Mouse (Mus musculus): ENCODE data around the gene Sh3gl2.

Gene Sh3gl2

GRCm38 (mm10) chr4:85205071-85205635 is at the start of gene Sh3gl2:
Sh3gl2 (plus strand) TSS chr4:85205126.
- DNase-seq, result peak; percentile 90 to 96

DNA sequence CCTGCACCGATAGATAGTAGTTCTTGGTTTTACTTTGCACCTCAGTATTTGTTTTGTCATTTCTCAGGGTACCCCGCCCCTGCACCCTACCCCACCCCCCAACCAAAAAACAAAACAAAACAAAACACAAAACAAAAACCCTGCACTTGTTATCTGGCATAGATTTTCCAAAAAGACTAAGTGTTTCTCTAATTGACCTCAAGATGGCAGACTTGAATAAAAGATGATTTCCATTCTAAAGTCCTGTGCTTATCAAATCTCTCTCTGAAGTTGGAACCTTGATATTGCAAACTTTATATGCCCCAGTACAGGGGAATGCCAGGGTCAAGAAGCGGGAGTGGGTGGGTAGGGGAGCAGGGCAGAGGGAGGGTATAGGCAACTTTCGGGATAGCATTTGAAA is 43.8 kb upstream of the Sh3gl2 start:
- DNase-seq, result no peak

GRCm38 (mm10) chr4:85162468-85163312 is 42.2 kb upstream of the Sh3gl2 start:
- peak; percentile 85 to 86 for DNase-seq

DNA sequence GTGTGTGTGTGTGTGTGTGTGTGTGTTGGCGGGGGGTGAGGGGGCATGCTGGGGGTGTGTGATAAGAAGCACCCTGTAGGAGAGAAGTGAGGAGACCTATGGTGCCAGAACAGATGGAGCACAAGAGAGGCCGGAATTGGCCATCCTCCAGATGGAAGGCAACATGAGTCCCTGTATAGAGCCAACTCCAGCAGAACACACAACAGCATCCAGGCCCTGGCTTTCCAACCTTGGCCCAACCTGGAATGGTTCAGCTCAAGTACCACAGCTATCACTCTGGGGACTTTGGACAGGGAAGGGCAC is 41.7 kb upstream of the Sh3gl2 start:
- DNase-seq, result peak; percentile 94 to 95

- DNase-seq, result peak; percentile 67 to 89
These were observed 36.9 kb upstream of the Sh3gl2 start for GRCm38 (mm10) chr4:85168001-85168400.

DNA sequence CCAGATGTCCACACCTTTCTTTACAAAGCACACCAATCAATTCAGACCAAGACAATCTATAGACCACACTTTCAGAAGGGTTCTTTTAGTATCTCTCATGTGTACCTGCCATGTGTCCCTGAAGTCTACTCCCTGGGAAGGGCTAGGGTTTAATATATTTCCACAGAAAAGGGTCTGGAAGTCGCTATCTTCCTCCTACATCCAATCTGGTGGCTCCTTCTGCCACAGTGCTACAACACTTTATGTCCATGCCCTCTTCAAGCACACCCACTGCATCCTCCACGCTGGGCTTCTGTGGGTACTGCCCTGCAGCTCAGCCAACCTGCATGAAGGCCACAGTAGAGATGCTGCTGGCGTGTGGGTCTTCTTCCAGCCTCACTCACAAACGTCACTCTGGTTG is 29.5 kb upstream of the Sh3gl2 start:
- DNase-seq, result no peak

GRCm38 (mm10) chr4:85178394-85179051 is 26.4 kb upstream of the Sh3gl2 start:
- no peak for DNase-seq

DNA sequence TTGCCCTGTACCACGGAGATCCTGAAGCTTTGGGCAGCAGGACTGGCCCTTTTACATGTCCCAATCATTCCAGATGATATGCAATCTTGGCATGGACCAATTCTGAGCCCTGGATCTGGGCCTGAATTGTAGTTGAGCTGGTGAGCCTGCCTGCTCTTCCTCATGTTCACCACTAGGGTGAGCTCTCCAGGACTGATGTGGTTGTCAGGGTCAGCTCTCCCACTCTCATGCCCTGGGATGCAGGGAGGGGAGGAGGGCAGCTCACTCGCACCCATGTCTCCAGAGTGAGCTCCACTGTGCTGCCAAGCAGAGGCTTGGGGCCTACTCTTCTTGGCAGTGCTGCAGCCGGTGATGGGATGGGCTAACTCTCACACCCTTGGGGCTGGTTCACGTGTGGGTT is 18.9 kb upstream of the Sh3gl2 start:
- DNase-seq, result peak in 1 of 2 experiments; percentile 18

DNA sequence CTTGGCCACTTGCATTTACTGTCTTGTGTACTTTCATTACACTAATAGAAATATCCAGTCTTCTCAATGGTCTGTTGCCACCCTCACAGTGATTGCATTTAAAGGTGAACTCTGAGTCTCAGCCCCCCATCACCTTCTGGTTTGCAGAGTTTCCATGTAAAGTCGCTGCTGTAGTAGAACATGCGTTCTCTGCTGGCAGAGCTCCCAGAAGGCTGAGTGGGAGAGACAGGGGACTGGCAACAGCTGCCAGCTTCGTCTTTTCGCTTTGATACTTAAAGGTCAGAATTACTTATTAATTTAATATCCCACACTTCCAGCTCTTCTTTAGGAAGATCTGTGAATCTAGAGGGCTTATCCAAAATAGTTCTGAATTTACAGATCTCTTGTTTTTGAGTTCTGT is 8.7 kb upstream of the Sh3gl2 start:
- peak in 1 of 2 experiments; percentile 60 for DNase-seq

GRCm38 (mm10) chr4:85198431-85198830 is 6.5 kb upstream of the Sh3gl2 start:
- no peak for DNase-seq

- peak; percentile 40 to 58 for DNase-seq
These were observed 2.3 kb upstream of the Sh3gl2 start for GRCm38 (mm10) chr4:85202582-85202981.

- peak in 1 of 2 experiments; percentile 78 for DNase-seq
These were observed 798 bp downstream of the Sh3gl2 start for GRCm38 (mm10) chr4:85205636-85206211.

DNA sequence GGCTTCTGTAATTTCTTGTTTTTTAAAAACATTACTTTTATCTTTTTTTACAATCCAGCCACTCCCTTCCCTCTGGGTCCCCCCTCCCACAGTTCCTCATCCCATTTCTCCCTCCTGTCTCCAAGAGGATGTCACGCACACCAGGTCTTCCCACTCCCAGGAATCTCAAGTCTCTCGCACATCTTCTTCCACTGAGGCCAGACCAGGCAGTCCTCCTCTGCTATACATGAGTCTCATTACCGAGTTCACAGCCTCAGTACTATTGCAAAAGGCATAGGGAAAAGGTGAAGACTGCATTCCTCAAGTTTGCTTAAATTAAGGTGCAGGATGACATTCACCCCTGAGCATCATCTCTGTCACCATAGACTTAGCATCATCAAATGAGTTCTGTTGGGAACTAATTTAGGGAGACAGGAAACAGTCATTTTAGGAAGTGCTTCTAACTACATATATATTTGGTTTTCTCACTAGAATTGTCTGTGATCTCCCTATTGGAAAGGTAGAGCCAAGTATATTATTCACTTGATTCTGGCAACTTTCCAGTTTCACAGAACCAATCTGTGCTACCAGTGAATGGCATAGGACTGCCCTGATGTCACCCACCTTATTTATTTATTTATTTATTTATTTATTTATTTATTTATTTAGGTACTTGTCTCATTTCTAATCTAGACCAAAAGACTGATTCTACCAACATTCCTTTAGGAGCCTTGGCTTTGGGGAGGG is 1.9 kb downstream of the Sh3gl2 start:
- peak in 1 of 2 experiments; percentile 56 for DNase-seq

DNA sequence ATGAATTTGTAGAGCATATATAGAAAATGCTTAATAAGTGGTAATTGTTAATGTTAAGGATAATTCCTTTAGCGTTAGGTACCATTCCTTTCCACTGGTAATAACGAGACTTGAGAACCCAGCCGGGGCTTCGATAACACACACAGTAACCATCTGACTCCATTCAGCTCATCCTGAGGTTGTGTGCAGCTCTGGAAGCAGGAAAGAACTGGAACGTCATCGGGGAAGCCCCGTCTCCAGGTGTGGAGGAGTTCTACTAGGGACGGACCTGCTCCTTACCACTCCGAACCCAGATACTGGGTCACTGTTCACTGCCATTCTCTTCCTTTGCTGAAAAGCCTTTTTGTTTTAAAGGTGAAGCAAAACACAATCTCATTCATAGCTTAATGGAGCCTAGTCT is 2.6 kb downstream of the Sh3gl2 start:
- DNase-seq, result peak in 1 of 2 experiments; percentile 56

DNA sequence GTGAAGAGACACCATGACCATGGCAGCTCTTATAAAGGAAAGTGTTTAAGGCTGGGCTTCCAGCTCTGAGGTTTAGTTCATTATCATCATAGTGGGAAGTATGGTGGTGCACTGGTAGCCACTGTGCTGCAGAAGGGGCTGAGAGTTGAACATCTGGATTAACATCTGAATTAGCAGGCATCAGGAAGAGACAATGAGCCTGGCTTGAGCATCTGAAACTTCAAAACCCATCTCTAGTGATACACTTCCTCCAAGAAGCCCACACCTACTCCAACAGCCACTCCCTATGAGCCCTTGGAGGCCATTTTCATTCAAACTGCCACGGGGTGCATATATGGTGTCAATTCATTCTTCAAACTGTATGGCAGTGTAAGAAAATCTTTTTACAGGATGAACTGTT is 3.6 kb downstream of the Sh3gl2 start:
- no peak for DNase-seq

DNA sequence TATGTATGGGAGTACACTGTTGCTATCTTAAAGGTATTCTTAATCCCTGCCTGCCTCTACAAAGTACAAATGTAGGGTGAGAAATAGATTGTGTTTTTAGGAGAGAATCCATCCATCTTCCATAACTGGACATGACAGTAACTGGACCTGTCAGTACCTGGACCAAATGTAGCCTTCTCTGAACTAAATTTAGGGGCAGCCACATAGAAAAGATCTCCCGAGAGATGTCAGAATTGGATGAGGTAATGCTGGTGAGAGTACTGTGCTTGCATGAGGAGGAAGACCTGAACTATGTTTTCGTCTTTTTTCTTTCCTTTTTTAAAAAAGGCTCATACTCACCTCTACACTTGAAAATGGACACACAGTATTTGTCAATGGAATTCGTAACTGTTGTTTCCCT is 6.0 kb downstream of the Sh3gl2 start:
- no peak for DNase-seq

DNA sequence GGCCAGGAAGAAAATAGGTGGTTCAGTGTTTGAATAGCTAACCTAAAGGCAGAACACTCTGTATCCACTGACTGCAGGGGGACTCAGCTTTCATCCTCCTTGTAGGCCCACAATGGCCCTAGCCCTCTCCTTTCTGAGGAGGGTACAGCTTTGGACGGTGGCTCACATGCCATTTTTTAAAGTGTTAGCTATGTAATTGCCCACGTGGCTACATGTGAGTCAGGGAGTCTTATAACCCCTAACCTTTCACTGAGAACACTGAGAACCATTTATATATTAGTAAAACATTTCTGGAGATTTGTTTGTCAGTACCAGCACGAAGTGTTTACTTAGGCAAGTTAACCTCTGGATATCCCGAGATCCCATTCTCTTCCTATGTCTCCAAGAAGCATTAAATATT is 12.1 kb downstream of the Sh3gl2 start:
- DNase-seq, result no peak

DNA sequence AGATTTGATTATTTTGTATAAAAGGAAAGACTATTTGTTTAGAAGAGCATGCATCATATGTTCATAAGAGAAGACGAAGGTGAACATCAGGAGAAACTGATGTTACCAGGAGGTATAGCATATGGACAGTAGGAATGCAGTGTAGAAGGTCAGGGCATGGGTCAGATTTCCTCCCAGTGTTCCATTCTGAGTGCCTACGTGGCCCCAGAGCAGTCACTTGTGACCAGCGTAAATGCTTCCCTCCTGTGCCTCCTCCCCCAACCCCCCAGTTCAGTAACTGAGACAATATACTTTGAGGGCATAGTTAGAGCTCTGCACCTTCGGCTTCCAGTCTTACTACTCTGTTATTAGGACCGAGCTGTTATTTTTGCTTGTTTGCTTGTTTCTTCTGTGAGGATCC is 17.8 kb downstream of the Sh3gl2 start:
- no peak for DNase-seq

DNA sequence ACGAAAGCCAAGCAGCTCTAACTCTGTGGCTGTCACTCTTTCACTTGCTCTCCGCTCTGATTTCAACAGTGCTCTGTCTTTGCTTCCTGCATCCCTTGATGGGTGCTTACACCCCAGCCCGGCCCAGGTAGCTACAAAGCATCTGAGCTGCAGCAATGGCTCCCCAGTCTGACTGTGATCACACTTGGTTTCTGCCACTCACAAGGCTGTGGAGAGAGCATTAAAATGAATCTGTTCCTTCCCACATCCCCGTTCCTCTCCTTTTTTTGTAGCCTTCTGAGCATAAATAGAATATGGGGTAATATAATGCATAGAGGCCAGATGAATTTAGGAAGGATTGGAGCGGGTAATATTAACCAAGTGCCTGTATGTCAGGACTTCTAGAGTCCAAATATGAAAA is 21.8 kb downstream of the Sh3gl2 start:
- no peak for DNase-seq

GRCm38 (mm10) chr4:85227664-85228588 is 23.0 kb downstream of the Sh3gl2 start:
- no peak for DNase-seq

- no peak for DNase-seq
These were observed 23.6 kb downstream of the Sh3gl2 start for GRCm38 (mm10) chr4:85228589-85228948.
